Mouse (Mus musculus) 3134 (cell line): Measurements from ENCODE around the gene Rgs3.

ENCODE experiments used
- DNase-seq: peaks from one replicate; pipeline ENCODE4 v3.0.0-alpha.2; 2011; ENCODE audit warnings: low spot score; ENCODE audit not compliant: insufficient read length; ENCODE audit errors: extremely low read depth

The Rgs3 gene

DNA sequence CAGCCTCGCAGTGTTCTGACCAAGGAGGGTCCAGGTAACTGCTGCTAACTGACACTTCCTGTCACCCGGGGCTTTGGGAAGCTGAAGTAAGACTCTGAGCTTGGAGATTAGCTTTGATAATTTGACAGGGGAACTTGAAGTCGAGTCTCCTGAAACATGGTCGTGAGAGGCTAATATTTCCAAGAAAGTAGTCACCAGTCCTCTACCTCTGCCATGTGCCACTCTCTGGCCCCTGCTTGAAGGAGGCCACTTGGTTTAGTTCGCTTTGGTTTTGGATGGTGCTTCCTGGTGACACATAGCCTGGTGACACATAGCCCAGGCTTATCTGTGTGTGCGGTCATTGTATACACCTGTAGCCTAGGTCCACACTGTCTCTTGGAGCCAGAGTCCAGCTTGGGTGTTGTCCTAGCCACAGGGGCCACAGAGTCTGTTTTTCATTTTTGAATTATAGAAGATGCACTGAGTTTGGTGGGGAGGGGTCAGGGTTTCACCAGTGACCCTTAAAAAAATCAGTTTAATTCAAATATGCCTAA lies at the start of gene Rgs3:
Rgs3 (plus strand) TSS at position 51 of the 533 bp plus-strand sequence.
- no peak for DNase-seq

GRCm38 (mm10) chr4:62509946-62510345 lies 49.7 kb upstream of the Rgs3 start:
- DNase-seq, result no peak

DNA sequence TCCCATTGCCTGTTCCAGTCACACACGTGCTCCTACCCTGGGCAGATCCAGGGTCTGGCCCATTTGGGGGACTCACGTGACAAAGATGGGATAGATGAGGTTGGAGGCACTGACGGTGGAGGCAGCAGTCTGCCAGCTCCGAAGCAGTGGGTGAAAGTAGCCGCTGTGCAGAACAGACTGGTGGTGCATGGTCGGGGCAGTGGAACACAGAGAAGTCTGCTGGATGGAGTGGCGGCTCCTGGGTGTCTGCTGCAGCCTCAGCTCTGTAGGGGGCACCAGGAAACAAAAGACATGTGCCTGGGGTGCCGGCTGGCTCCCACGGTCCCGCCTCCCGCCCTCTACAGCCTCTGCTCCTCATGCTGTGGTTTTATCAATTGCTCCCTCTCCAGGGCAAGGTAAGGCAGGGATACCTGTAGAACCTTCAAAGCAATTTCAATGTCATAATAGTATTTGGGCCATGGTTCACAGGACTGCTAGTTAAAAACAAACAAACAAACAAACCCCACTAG lies 45.6 kb upstream of the Rgs3 start:
- DNase-seq, result no peak

- no peak for DNase-seq
Observed at GRCm38 (mm10) chr4:62514995-62515394, 44.7 kb upstream of the Rgs3 start.

DNA sequence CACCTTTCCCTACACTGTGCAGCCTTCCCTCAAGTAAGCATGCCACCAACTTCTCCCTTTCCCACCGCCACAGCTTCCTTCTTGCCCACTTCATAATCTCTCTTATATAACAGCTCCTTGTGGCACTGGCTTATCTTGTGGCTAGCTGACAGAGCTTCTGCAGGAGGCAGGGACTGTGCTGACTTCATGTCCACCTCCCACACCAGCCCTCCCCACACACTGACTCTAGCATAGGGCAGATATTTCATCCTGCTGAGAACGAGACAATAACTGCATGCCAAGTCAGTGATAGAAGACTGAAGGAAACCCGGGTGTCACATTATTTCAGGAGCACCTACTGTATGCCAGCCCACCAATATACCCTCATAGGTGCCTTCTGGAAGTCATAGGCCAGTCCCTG lies 44.2 kb upstream of the Rgs3 start:
- DNase-seq, result no peak

GRCm38 (mm10) chr4:62516079-62516478 lies 43.6 kb upstream of the Rgs3 start:
- no peak for DNase-seq

DNA sequence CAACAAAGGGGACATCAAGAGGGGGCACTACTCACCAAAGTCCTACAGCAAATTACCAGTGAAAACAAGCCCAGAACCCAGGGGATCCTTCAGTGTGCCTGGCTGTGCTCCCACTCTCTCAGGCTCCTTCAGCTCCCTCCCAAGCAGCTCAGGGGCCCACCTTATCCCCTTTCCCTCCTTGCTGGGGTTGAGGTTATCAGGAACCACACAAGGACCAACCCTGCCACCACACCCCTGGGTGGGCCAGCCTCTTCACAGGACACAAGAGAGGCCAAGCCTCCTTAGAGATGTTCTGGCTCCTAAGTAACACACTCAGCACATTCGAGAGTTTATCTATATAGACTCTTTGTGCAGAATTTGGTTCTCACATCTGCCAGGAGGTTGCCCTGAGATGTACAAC lies 43.1 kb upstream of the Rgs3 start:
- no peak for DNase-seq

DNA sequence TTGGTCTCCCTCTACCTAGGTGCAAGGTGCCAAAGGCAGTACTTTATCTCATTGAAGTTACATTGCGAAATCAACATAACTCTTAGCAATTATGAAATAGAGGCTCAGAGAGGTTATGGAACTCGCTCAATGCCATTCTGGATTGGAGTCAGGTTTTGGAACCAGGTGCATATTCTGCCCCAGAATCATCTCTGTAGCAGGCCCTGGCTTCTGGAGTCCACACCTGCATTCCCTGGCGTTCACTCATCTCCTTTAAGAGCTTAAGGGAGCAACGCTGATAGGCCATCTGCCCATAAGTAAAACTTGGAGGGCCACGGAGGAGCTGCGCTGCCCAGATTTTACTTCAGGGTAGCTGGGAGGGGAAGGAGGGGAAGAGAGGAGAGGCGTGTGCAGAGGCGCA lies 42.6 kb upstream of the Rgs3 start:
- no peak for DNase-seq

GRCm38 (mm10) chr4:62517538-62518415 lies 41.9 kb upstream of the Rgs3 start:
- no peak for DNase-seq

GRCm38 (mm10) chr4:62518416-62519121 lies 41.1 kb upstream of the Rgs3 start:
- no peak for DNase-seq

- DNase-seq, result no peak
Observed at GRCm38 (mm10) chr4:62519122-62519848, 40.4 kb upstream of the Rgs3 start.

GRCm38 (mm10) chr4:62519849-62520233 lies 39.8 kb upstream of the Rgs3 start, which contains the start of gene Alad:
Alad (minus strand) TSS chr4:62519918.
- peak; percentile 100 for DNase-seq

DNA sequence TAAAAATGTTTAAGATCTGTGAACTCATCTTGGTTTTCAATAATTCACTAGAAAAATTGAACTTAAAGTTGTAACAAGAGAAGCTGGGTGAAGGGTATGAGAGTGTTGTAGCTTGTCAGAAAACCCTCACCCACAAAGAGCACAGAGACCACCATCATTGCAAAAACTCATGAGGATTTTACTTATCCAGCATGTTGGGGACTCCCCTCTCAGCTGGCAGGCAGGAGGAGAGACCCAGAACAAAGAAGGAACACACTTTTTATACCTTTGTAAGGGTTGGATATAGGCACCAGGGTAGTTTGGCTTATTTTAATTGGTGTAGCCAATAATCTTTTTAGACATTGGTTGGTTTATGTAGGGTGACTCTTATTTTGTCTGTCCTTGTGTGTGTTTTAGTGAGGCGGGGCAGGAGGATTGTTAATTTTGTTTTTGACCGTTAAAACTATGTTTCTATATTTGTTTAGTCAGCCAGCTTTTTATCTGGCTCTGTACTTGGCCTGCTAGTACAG lies 38.7 kb upstream of the Rgs3 start:
- DNase-seq, result no peak

- DNase-seq, result peak; percentile 95
Observed at GRCm38 (mm10) chr4:62524651-62525488, 34.8 kb upstream of the Rgs3 start, which contains the start of the genes Pole3 and 4933430I17Rik. Pole3 (minus strand) TSS chr4:62525068. 4933430I17Rik (plus strand) TSS chr4:62525369.

- no peak for DNase-seq
Observed at GRCm38 (mm10) chr4:62525489-62525811, 34.2 kb upstream of the Rgs3 start.

DNA sequence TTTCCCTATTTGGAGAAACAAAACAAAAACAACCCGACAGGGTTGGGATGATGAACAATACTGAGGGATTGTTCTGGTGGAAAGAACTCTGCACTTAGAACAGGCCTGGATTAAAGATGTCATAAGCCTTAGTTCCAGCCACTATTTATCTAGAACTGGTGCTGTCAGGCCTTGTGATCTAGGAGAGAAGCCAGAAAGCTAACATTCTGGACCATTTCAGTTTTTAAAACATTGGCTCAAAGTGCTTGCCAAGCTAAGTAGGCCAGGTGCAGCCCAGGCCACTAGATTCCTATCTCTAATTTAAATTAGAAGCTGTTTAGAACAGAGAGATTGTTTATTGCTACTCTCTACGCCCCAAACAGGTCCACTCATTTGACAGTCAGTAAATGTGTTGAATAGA lies 33.4 kb upstream of the Rgs3 start:
- DNase-seq, result no peak

- DNase-seq, result no peak
Observed at GRCm38 (mm10) chr4:62527655-62528054, 32.0 kb upstream of the Rgs3 start.

- DNase-seq, result no peak
Observed at GRCm38 (mm10) chr4:62533729-62534128, 25.9 kb upstream of the Rgs3 start.

GRCm38 (mm10) chr4:62541802-62542201 lies 17.8 kb upstream of the Rgs3 start:
- DNase-seq, result no peak

GRCm38 (mm10) chr4:62543782-62544181 lies 15.9 kb upstream of the Rgs3 start:
- DNase-seq, result no peak
